Mouse (Mus musculus) c-Kit-positive CD71-positive TER-119-negative erythroid progenitor cells, embryonic 14.5 days (primary cell): ENCODE measurements around the gene Slc25a29.
"Not testable (repeated sequence)": the region's sequence is repeated elsewhere in the genome, so short reads cannot be mapped to it uniquely, and the experiment has no call there.

ENCODE experiments used
- DNase-seq: peaks from one replicate; pipeline ENCODE4 v3.0.0-alpha.2; 2013; ENCODE audit warnings: low read depth

Gene Slc25a29

GRCm38 (mm10) chr12:108835840-108836409 is at the start of gene Slc25a29, which contains the start of gene Slc25a47:
Slc25a29 (minus strand) TSS chr12:108835883.
Slc25a47 (plus strand) TSS chr12:108836046.
- peak; percentile 87 for DNase-seq

- no peak for DNase-seq
Measured at GRCm38 (mm10) chr12:108882776-108883175, 47.1 kb upstream of the Slc25a29 start.

GRCm38 (mm10) chr12:108881192-108881591 is 45.5 kb upstream of the Slc25a29 start:
- no peak for DNase-seq

GRCm38 (mm10) chr12:108880606-108881005 is 44.9 kb upstream of the Slc25a29 start:
- no peak for DNase-seq

GRCm38 (mm10) chr12:108879138-108879537 is 43.5 kb upstream of the Slc25a29 start:
- DNase-seq: no peak

- no peak for DNase-seq
Measured at GRCm38 (mm10) chr12:108873122-108873521, 37.4 kb upstream of the Slc25a29 start.

- no peak for DNase-seq
Measured at GRCm38 (mm10) chr12:108869575-108869974, 33.9 kb upstream of the Slc25a29 start.

GRCm38 (mm10) chr12:108865007-108865494 is 29.4 kb upstream of the Slc25a29 start:
- no peak for DNase-seq

- no peak for DNase-seq
Measured at GRCm38 (mm10) chr12:108858486-108858885, 22.8 kb upstream of the Slc25a29 start.

GRCm38 (mm10) chr12:108857589-108858184 is 22.0 kb upstream of the Slc25a29 start:
- no peak for DNase-seq

GRCm38 (mm10) chr12:108857109-108857508 is 21.4 kb upstream of the Slc25a29 start:
- DNase-seq: no peak

GRCm38 (mm10) chr12:108856186-108856585 is 20.5 kb upstream of the Slc25a29 start:
- DNase-seq: no peak

- DNase-seq: no peak
Measured at GRCm38 (mm10) chr12:108855081-108855480, 19.4 kb upstream of the Slc25a29 start.

- no peak for DNase-seq
Measured at GRCm38 (mm10) chr12:108852822-108853221, 17.1 kb upstream of the Slc25a29 start.

- DNase-seq: no peak
Measured at GRCm38 (mm10) chr12:108850886-108851285, 15.2 kb upstream of the Slc25a29 start.

GRCm38 (mm10) chr12:108850129-108850528 is 14.4 kb upstream of the Slc25a29 start:
- no peak for DNase-seq

- no peak for DNase-seq
Measured at GRCm38 (mm10) chr12:108849488-108850022, 13.9 kb upstream of the Slc25a29 start.

- not testable (repeated sequence) for DNase-seq
Measured at GRCm38 (mm10) chr12:108848033-108848432, 12.3 kb upstream of the Slc25a29 start.

GRCm38 (mm10) chr12:108842663-108843062 is 7.0 kb upstream of the Slc25a29 start:
- DNase-seq: no peak

GRCm38 (mm10) chr12:108841181-108841580 is 5.5 kb upstream of the Slc25a29 start:
- no peak for DNase-seq

GRCm38 (mm10) chr12:108836722-108837121 is 1.0 kb upstream of the Slc25a29 start:
- no peak for DNase-seq

GRCm38 (mm10) chr12:108835208-108835839 is 359 bp downstream of the Slc25a29 start:
- no peak for DNase-seq

- DNase-seq: no peak
Measured at GRCm38 (mm10) chr12:108834786-108835185, 897 bp downstream of the Slc25a29 start.
